Mouse (Mus musculus): Measurements from ENCODE around the gene F2rl1. TPM values are rescaled to one million over a fixed set of nuclear protein-coding genes. Genes with fewer than 3 reads are reported as not detected.

Gene F2rl1
- not detected in 2 replicates for polyA plus RNA-seq (2016; fragmentation: Nextera tagmentation; extraction: Ambion mirVana)

DNA sequence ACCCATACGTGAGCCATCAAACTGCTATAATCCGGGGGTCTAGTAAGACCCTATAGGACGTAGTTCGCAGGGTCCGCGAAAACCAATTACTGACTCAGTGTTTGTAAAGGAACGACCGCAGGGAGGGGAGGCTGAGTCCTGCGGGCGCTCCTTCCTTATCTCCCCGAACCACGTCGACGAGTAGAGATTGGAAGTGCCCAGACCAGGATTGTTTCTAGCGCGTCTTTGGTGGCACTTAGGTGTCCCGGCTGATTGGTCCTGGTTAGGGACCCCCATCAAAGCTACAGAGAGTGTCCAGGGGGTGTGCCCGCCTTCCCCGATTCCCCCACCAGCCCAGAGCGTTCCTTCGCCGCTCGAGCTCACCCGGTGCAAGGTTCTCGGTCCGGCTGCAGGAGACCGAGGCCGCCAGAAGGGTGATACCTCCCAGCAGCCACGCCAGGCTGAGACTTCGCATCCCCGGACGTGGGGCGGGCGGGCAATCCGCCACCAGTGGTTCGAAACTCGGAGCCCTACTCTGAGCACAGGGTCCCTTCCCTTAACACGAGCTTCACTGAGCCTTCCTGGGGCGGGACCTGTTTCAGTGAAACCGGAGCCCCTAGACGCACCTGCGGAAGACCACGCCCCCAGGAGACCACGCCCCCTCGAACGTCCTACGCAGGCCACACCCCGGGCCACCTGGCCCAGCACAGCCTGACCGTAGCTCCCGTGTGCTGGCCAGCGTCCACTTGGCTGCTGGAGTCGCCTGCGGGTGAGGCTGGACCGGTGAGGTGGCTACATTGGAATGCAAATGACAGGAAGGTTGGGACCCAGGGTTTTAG lies at the start of gene F2rl1:
F2rl1 (minus strand) TSS at position 554 of the 818 bp plus-strand sequence.
- Histone ChIP-seq H3K27me3 (ENCODE audit: low read depth, poor library complexity, severe bottlenecking) (peaks cover 62% of the 10 kb centered on the region), H3K4me3 (peak within 1 kb of the TSS; percentile 54), H3K36me3 (no peaks in the 10 kb centered on the region), H3K27ac (peak within 1 kb of the TSS; percentile 25; the same call in 1 of the 2 replicates), H3K9me3 (replicated peaks) (no peaks in the 10 kb centered on the region), H3K4me1 (peaks cover 20% of the 10 kb centered on the region)
- DNase-seq (ENCODE audit: low spot score): peak; percentile 69
- under 1% methylated on average over 54 of the region's 54 CpGs for WGBS

DNA sequence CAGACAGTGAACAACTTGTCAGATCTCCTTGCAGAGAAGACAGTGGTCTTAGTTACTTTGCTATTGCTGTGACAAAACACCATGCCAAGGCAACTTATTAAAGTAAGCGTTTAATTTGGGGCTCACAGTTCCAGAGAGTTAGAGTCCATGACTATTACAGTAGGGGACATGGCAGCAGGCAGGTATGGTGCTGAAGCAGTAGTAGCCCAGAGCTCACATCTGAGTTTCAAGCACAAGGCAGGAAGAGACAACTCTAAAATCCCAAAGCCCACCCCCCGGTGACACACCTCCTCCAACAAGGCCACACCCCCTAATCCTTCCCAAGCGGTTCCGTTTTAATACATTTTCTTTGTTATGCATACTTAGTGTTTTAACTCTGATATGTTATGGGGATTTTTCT lies 45.9 kb upstream of the F2rl1 start:
- H3K4me1 ChIP-seq: no peaks in the 10 kb centered on the region
- WGBS: 97% methylated on average over 4 of the region's 4 CpGs
- no peaks in the 10 kb centered on the region for H3K27me3 ChIP-seq (ENCODE audit: low read depth, poor library complexity, severe bottlenecking)
- no peak overlapping the region for H3K27ac ChIP-seq
- DNase-seq (ENCODE audit: low spot score): peak; percentile 23
- 0 out of 2 replicates have a peak, but pooled peaks cover 1% of the 10 kb centered on the region for H3K9me3 ChIP-seq (replicated peaks)
- no peaks in the 10 kb centered on the region for H3K36me3 ChIP-seq
- no peak overlapping the region for H3K4me3 ChIP-seq

DNA sequence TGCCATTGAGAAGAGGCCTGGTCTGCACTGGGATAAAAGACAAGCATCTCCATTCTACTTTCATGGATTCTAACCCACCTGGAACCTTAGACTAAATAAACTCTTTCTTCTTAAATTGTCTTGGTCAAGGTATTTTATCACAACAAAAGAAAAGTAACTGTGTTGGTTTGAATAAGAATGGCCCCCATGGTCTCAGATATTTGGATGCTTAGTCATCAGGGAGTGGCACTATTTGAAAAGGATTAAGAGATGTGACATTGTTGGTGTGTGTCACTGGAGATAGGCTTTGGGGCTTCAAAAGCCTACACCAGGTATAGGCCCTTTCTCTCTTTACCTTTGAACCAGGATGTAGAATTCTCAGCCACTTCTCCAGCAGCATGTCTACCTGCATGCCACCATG lies 44.3 kb upstream of the F2rl1 start:
- Histone ChIP-seq H3K27me3 (ENCODE audit: low read depth, poor library complexity, severe bottlenecking) (no peaks in the 10 kb centered on the region), H3K4me3 (no peak overlapping the region), H3K4me1 (no peaks in the 10 kb centered on the region), H3K27ac (no peak overlapping the region), H3K36me3 (no peaks in the 10 kb centered on the region), H3K9me3 (replicated peaks) (0 out of 2 replicates have a peak, but pooled peaks cover 1% of the 10 kb centered on the region)
- DNase-seq (ENCODE audit: low spot score): no peak

DNA sequence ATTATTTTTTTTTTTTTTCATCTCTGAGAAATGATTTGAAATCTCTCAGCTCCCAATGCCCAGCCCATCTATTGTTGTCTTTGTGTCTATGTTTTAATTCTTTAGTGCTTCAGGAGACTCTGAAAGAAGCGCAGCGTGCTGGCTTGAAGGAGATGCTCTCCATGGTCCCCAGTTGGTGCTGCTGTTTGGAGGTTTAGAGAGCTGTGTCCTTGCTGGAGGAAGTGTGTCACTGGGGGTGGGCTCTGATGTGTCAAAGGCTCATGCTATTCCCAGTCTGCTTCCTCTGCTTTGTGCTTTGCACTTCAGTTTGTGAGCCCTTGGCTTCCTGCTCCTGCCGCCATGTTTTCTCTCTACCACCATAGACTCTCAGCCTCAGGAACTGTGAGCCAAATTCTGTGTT lies 43.3 kb upstream of the F2rl1 start:
- no peak for DNase-seq (ENCODE audit: low spot score)
- WGBS: 96% methylated on average over 3 of the region's 3 CpGs
- H3K4me3 ChIP-seq: no peak overlapping the region
- no peak overlapping the region for H3K27ac ChIP-seq
- H3K4me1 ChIP-seq: no peaks in the 10 kb centered on the region
- H3K9me3 ChIP-seq (replicated peaks): 0 out of 2 replicates have a peak, but pooled peaks cover 1% of the 10 kb centered on the region
- no peaks in the 10 kb centered on the region for H3K36me3 ChIP-seq
- no peaks in the 10 kb centered on the region for H3K27me3 ChIP-seq (ENCODE audit: low read depth, poor library complexity, severe bottlenecking)

DNA sequence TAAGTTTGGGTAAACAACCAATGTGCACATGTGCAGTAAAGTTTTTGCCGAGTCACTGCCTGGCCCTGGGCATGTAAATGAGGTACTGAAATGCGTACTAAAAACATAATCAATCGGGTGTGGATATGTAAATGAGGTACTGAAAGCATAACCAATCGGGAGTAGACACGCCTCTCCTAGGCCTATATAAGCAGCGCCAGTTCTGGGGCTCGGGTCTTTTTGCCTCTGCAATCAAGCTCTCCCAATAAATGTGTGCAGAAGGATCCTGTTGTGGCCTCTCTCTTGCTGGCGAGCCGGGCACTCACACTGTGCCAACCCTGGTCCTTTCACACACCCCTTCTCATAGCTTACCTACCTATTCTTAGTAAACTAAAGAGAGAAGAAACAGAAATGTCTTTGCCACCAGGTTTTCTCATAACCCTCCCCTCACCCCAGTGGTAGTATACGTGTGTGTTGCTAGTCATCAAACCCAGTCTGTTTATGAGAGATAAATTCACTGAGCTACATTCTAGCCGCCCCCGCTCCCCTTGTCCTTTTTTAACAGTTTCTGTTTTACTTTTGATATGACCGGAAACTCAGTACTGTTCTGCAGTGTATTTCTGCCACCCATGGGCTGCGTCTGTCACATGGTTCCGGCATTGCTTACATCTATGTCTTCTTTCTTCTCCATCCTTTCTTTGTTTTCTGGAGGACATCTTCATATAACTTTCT lies 42.0 kb upstream of the F2rl1 start:
- H3K27me3 ChIP-seq (ENCODE audit: low read depth, poor library complexity, severe bottlenecking): no peaks in the 10 kb centered on the region
- peak; percentile 25 for DNase-seq (ENCODE audit: low spot score)
- 0 out of 2 replicates have a peak, but pooled peaks cover 1% of the 10 kb centered on the region for H3K9me3 ChIP-seq (replicated peaks)
- H3K4me3 ChIP-seq: no peak overlapping the region
- no peaks in the 10 kb centered on the region for H3K4me1 ChIP-seq
- no peaks in the 10 kb centered on the region for H3K36me3 ChIP-seq
- WGBS: 97% methylated on average over 15 of the region's 15 CpGs
- no peak overlapping the region for H3K27ac ChIP-seq

DNA sequence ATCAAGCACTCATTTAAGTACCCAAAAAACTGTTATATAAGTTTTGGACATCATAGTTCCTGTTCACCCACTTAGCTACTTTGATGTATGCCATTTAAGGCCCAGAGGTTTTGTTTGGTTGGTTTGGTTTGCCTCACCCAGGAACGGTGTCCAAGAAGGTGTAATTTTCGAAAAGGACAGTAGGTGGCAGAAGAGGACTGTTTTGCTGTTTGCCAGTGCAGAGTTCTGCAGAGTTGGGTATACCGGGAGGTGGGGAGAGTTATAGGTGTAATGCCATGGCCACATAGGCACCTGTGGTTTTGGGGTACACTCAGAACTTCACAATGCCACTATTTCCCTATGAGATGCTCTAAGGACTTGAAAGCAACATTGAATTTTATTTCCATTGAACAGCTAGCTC lies 38.7 kb upstream of the F2rl1 start:
- WGBS: 0% methylated on average over 3 of the region's 3 CpGs
- Histone ChIP-seq H3K4me3 (no peak overlapping the region), H3K9me3 (replicated peaks) (0 out of 2 replicates have a peak, but pooled peaks cover 1% of the 10 kb centered on the region), H3K27me3 (ENCODE audit: low read depth, poor library complexity, severe bottlenecking) (no peaks in the 10 kb centered on the region), H3K27ac (no peak overlapping the region), H3K4me1 (no peaks in the 10 kb centered on the region), H3K36me3 (no peaks in the 10 kb centered on the region)
- peak; percentile 71 for DNase-seq (ENCODE audit: low spot score)

DNA sequence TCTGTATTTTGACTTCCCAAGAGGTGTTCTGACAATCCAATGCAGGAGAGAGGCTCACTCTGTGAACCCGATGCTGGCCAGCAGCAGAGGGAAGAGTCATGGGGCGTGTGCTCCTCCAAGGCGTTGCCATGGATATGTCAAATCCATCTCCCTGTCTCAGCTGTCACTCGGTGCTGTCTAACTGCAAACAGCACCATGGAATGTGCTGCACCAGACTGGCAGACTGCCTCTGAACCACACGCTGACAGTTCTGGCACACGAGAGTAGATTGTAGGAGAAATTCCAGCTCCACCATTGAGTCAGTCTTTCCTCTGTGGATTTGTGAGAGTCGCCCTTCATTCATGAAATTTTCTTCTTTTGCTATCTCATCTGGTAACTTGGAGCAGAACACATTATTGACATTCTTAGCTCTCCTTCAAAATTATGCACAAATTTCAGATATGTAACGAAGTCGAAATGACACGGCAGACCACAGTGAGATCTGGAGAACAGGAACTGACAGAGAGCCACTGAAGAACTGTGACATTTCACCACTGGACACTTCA lies 38.1 kb upstream of the F2rl1 start:
- DNase-seq (ENCODE audit: low spot score): peak; percentile 28

DNA sequence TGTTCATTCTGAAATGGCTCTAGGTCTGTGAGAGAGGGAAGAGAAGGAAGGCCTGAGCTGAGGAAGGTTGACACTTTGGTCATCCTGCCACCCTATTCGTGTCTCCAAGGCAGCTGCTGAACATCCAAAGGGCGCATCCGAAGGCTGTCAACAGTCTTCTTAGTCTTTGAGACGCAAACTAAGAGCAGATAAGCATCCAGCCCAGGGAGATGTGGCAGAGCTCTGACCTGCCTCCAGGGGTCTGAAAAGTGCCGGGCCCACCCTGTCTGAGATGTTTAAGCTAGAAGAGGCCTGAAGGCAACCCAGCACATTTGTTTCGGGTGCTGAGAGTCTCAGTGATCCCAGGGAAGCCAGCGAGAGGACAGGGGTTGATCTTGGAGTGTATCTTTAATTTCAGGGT lies 32.3 kb upstream of the F2rl1 start:
- Histone ChIP-seq H3K4me3 (no peak overlapping the region), H3K36me3 (no peaks in the 10 kb centered on the region), H3K4me1 (no peaks in the 10 kb centered on the region), H3K9me3 (replicated peaks) (no peaks in the 10 kb centered on the region), H3K27me3 (ENCODE audit: low read depth, poor library complexity, severe bottlenecking) (no peaks in the 10 kb centered on the region), H3K27ac (no peak overlapping the region)
- 79% methylated on average over 7 of the region's 7 CpGs for WGBS
- DNase-seq (ENCODE audit: low spot score): peak; percentile 22

More for the DNA sequence above, 38.1 kb upstream of the F2rl1 start:
- no peak overlapping the region for H3K27ac ChIP-seq
- no peaks in the 10 kb centered on the region for H3K4me1 ChIP-seq
- H3K9me3 ChIP-seq (replicated peaks): 0 out of 2 replicates have a peak, but pooled peaks cover 1% of the 10 kb centered on the region
- WGBS: 71% methylated on average over 10 of the region's 10 CpGs
- no peak overlapping the region for H3K4me3 ChIP-seq
- H3K27me3 ChIP-seq (ENCODE audit: low read depth, poor library complexity, severe bottlenecking): no peaks in the 10 kb centered on the region
- no peaks in the 10 kb centered on the region for H3K36me3 ChIP-seq

DNA sequence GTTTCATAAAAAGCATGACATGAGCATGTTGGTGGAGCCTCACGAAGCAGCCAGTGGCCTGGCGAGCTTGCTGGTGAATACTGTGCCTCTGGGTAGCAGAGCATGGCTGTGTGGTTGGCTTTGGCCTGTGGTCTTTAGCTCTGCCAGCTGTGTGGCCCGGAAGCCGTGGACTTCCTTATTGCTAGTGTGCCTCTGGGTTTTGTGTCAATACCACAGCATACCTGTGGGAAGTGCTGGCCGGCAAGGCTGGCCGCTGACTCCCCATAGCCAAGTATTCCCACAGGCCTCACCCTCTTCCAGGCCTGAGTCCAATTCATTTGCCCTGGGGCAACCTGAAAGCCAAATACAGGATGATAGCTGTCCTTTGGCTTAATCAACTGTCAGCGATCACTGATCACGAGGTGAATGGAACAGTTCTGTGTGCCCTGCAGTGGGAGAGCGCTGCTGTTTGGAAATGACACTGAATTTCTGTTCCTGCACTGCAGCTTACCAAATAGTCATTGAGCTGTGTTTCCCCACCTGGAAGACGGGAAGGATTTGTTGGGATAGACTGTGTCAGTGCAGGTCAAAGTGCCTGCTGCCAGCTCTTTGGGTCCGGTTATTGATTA lies 29.0 kb upstream of the F2rl1 start:
- Histone ChIP-seq H3K4me1 (peaks cover 8% of the 10 kb centered on the region), H3K4me3 (no peak overlapping the region), H3K27me3 (ENCODE audit: low read depth, poor library complexity, severe bottlenecking) (no peaks in the 10 kb centered on the region), H3K36me3 (no peaks in the 10 kb centered on the region), H3K9me3 (replicated peaks) (no peaks in the 10 kb centered on the region), H3K27ac (no peak overlapping the region)
- 88% methylated on average over 11 of the region's 11 CpGs for WGBS
- DNase-seq (ENCODE audit: low spot score): no peak

DNA sequence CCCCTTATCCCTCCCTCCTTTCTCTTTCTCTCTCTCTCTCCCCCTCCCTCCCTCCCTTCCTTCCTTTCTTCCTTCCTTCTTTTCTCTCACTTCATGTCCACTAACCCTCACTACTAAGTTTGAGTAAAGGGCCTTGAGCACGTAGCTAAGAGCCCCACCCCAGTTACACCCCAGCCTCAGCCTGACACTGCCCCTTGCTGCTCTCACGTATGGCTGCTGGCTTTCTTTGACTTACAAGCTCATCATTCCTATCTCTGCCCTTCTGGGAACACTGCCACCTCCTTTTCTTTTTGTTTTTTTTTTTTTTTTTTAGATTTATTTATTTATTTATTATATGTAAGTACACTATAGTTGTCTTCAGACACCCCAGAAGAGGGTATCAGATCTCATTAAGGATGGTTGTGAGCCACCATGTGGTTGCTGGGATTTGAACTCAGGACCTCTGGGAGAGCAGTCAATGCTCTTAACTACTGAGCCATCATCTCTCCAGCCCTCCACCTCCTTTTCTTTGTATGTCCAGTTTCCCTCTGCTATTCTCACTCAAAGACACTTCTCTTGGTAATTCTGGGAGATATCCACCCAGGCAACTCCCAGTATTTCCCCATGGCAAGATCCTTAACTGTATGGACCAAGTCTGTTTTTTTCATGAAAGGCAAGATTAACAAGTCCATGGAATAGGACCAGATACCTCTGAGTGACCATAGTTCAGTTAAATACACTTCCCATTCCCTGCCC lies 25.8 kb upstream of the F2rl1 start:
- 76% methylated on average over 2 of the region's 2 CpGs for WGBS
- Histone ChIP-seq H3K4me3 (no peak overlapping the region), H3K27ac (no peak overlapping the region), H3K36me3 (no peaks in the 10 kb centered on the region), H3K4me1 (peaks cover 30% of the 10 kb centered on the region), H3K9me3 (replicated peaks) (no peaks in the 10 kb centered on the region), H3K27me3 (ENCODE audit: low read depth, poor library complexity, severe bottlenecking) (no peaks in the 10 kb centered on the region)
- DNase-seq (ENCODE audit: low spot score): no peak

DNA sequence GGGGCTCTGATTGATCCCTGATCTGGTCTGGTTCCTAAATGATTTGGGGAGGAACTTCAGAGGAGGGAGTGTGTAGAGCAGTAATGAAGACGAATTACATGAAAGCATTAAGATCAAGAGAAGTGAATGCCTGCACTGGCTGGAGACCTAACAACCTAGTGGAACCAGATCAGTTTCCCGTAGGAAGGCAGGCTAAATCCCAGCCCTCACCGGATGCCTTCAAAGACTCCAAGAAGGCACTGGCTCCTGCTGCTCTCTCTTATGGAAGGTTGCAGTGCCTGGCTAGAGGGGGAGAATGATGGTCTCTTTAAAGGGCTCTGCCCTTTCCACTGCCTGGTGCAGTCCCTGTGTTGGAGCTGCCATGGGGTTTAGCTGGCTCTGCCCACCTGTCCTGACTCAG lies 24.4 kb upstream of the F2rl1 start:
- no peak for DNase-seq (ENCODE audit: low spot score)
- 4% methylated on average over 3 of the region's 3 CpGs for WGBS
- Histone ChIP-seq H3K27ac (peak overlapping the region; percentile 53; the same call in 1 of the 2 replicates), H3K36me3 (no peaks in the 10 kb centered on the region), H3K4me1 (peaks cover 30% of the 10 kb centered on the region), H3K4me3 (no peak overlapping the region), H3K9me3 (replicated peaks) (no peaks in the 10 kb centered on the region), H3K27me3 (ENCODE audit: low read depth, poor library complexity, severe bottlenecking) (no peaks in the 10 kb centered on the region)

DNA sequence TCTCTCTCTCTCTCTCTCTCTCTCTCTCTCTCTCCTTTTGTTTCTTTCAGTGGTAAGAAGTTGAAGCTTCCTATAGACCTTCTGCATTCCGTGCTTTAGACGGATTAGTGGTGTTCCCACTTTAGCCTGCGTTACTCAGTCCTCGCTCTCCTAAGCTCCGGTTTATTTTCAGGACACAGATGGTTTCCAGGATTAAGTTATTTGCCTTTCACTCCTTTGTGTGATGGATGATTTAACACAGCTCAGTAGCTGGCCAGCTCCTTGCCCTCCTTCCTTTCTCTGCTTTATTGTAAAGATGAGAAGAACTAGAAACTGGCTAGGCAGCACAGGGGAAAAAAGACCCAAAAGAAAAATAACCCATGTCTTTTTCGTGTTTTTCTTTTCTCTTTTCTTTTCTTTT lies 23.8 kb upstream of the F2rl1 start:
- Histone ChIP-seq H3K4me1 (peaks cover 30% of the 10 kb centered on the region), H3K4me3 (peak overlapping the region; percentile 42), H3K9me3 (replicated peaks) (no peaks in the 10 kb centered on the region), H3K27ac (peak overlapping the region; percentile 62), H3K27me3 (ENCODE audit: low read depth, poor library complexity, severe bottlenecking) (no peaks in the 10 kb centered on the region), H3K36me3 (no peaks in the 10 kb centered on the region)
- 21% methylated on average over 6 of the region's 6 CpGs for WGBS
- no peak for DNase-seq (ENCODE audit: low spot score)

Measured in limb, embryonic 10.5 days (tissue).